Mouse (Mus musculus) E14TG2a.4 (cell line): Measurements from ENCODE around the gene 4930433I11Rik.
"Not testable (repeated sequence)": the region's sequence is repeated elsewhere in the genome, so short reads cannot be mapped to it uniquely, and the experiment has no call there.

Experiments
- H3K27me3 ChIP-seq: 2 replicates; pipeline ENCODE4 v1.6.1; 2014; ENCODE audit warnings: low read length, control low read depth; ENCODE audit not compliant: insufficient read depth
- H3K36me3 ChIP-seq: 2 replicates; pipeline ENCODE4 v1.6.1; 2014; ENCODE audit warnings: low read length, control low read depth; ENCODE audit not compliant: insufficient read depth
- H3K4me1 ChIP-seq: replicated peaks from 2 replicates; pipeline ENCODE4 v1.6.1; 2014; ENCODE audit warnings: low read depth, low read length, control low read depth
- H3K4me3 ChIP-seq: replicated peaks from 2 replicates; pipeline ENCODE4 v1.5.1; 2014; ENCODE audit warnings: mild to moderate bottlenecking, low read length
- H3K9me3 ChIP-seq: 2 replicates; pipeline ENCODE4 v1.6.1; 2014; ENCODE audit warnings: low read length, control low read depth
- CTCF ChIP-seq: conservative IDR thresholded peaks from 2 replicates; pipeline ENCODE4 v1.5.1; 2014; ENCODE audit warnings: low read length
- NANOG ChIP-seq: IDR thresholded peaks from 2 replicates; pipeline ENCODE4 v1.6.1; 2014; ENCODE audit warnings: borderline replicate concordance, low read length, mixed read lengths
- POU5F1 ChIP-seq: IDR thresholded peaks from 2 replicates; pipeline ENCODE4 v1.6.1; 2014; ENCODE audit warnings: low read length, borderline replicate concordance

4930433I11Rik gene

DNA sequence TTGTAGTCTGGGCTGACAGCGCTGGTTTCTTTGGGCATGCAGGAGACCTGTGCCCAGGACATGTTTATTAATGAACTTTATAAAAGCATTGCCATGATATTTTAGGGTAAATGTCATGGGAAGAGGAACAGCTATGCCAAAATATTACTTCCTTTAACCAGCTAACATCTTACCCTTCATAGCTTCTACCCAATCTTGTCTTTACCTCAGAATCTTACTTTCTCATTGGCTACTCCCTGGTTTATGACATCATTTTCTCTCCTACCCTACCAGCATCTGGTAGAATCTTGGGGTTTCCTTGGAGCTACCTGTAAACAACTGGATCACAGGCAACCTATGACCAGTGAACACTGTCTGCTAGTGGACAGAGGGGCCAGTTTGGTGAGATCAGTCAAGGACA lies at the start of gene 4930433I11Rik:
4930433I11Rik (plus strand) TSS at position 301 of the 400 bp plus-strand sequence.
- Histone ChIP-seq H3K4me3 (no peak within 1 kb of the TSS), H3K36me3 (no peaks in the 10 kb centered on the region), H3K27me3 (no peaks in the 10 kb centered on the region), H3K4me1 (no peaks in the 10 kb centered on the region), H3K9me3 (no peaks in the 10 kb centered on the region)
- TF ChIP-seq NANOG = no peak
- TF ChIP-seq POU5F1 = no peak
- no peak for TF ChIP-seq CTCF

DNA sequence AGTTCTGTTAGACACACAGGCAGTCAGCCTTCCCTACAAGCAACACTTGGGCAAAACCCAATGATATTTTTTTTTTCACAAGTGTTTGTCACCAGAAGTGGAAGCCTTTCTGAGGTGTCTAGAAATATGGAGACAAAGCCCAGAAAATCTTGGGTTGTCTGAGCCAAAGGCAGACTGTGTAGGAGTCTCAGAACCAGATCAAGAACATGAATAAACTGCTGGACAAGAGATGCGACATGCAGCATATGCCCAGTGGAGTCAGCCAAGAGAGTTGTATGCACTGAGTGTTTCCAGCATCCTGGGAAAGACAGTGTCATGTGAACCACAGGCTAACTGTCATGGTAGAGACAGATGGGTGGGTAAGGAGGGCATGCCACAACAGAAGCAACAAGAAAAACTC lies 48.0 kb upstream of the 4930433I11Rik start:
- Histone ChIP-seq H3K4me1 (no peaks in the 10 kb centered on the region), H3K4me3 (no peak overlapping the region), H3K27me3 (no peaks in the 10 kb centered on the region), H3K36me3 (no peaks in the 10 kb centered on the region), H3K9me3 (no peaks in the 10 kb centered on the region)
- TF ChIP-seq NANOG = no peak

DNA sequence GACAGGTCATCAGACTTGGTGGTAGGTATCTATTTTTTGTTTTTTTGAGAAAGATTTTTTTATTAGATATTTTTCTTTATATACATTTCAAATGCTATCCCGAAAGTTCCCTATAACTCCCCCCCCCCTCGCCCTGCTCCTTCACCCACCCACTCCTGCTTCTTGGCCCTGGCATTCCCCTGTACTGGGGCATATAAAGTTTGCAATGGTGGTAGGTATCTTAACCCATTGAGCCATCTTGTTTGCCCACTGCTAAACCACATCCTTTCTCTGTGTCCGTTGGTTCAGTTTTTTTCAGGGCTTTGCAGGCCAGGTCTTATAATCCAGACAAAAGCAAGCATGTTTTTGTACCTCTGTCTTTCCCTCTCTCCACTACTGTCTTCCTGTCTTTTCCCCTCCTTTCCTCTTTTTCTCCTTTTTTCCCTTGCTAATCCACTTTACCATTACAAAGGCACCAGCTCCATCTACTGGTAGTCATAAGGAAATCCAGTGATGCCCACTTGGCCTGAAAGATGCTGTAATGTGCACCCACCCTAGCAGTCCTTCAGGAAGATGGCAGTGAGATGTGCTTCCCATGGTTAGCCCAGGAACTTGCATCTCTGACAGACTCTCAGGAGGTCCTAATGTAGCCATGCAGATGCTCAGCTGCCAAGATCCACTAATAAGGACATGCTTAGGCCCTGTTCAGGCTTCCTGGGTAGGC lies 45.0 kb upstream of the 4930433I11Rik start:
- Histone ChIP-seq H3K27me3 (no peaks in the 10 kb centered on the region), H3K36me3 (no peaks in the 10 kb centered on the region), H3K4me1 (no peaks in the 10 kb centered on the region), H3K9me3 (no peaks in the 10 kb centered on the region), H3K4me3 (no peak overlapping the region)
- TF ChIP-seq CTCF (peak; percentile 37), NANOG (no peak), POU5F1 (no peak)

DNA sequence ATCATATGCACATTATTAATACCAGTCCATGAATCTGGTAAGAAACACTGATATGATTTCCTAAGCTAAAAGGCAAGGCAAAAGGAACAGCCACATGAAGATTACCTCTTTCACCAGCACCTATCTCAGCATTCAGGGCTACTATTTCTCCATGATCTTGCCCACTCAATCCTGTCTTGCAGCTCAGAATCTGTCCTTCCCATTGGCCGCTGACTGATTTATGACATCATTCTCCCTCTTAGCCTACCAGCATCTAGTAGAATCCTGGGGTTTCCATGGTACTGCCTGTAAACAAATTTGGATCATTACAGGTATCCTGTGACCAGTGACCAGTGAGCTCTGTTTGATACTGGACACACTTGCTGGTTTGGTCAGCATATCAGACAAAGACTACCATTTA lies 45.1 kb downstream of the 4930433I11Rik start, which contains the start of gene Gm4884:
Gm4884 (plus strand) TSS at position 301 of the 400 bp plus-strand sequence.
- H3K4me1 ChIP-seq, H3K9me3 ChIP-seq, H3K4me3 ChIP-seq, H3K36me3 ChIP-seq, H3K27me3 ChIP-seq: not testable (repeated sequence)

DNA sequence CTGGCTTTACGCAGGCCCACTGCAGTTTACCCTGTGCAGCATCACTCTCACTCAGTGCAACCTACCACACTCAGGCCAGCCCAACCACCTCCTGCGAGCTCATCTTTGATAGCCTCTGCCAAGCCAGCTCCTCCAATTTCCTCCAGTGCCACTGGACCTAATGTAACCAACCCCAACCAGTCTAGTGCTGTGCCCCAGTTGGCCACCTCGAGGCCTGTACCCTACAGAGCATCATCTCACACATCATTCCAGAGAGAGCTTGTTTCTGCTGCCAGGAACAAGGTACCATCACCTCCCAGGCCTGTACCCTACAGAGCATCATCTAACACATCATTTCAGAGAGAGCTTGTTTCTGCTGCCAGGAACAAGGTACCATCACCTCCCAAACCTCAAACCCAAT lies 56.7 kb downstream of the 4930433I11Rik start:
- not testable (repeated sequence) for H3K4me3 ChIP-seq, H3K36me3 ChIP-seq, H3K9me3 ChIP-seq, H3K27me3 ChIP-seq, H3K4me1 ChIP-seq
